ENCODE assay signal across 27 mouse cellular contexts in genomic region chr15:82073490-82073889, GRCm38 (mm10). TPM values are rescaled to one million over a fixed set of nuclear protein-coding genes. Genes with fewer than 3 reads are reported as not detected.
DNase-seq lines count a peak whose midpoint lies in the region; ATAC-seq and TF ChIP-seq lines count a peak whose summit lies in the region.
"Had no signal": no experiment of that assay in that cellular context is flagged by ENCODE, and none has a peak within 500 bp of the region (broad histone marks: within the 10 kb centered on the region; RNA-seq: fewer than 3 reads in every experiment).

No protein-coding gene starts in this region.

- no peaks in the 10 kb centered on the region for H3K9me3 ChIP-seq in MEL (replicated peaks; ENCODE audit: insufficient read depth, low read length)
- H3K9me3 ChIP-seq: embryonic facial prominence, embryonic 10.5 days; embryonic facial prominence, embryonic 12.5 days had no signal

- TF ChIP-seq EP300 in MEL (IDR thresholded peaks at IDR 0.05; ENCODE audit: low read depth in 1 of 2, low read length in 2 of 2): peak; percentile 61 to 67

- ATAC-seq in megakaryocyte-erythroid progenitor cell, adult 5-6 weeks (replicated peaks; ENCODE audit: low FRiP score, low TSS enrichment, poor library complexity, severe bottlenecking): 0 out of 2 replicates have a peak, but pooled peaks have one; percentile 37
- ATAC-seq in granulocyte monocyte progenitor cell, adult 5-6 weeks (replicated peaks; ENCODE audit: poor library complexity, severe bottlenecking): no peak
- ATAC-seq: forebrain, embryonic 13.5 days; forebrain, embryonic 16.5 days had no signal

- H3K27ac ChIP-seq in liver, adult 2 months (replicated peaks; ENCODE audit: insufficient read depth, low read depth, low read length): no peak overlapping the region
- H3K27ac ChIP-seq in MEL (ENCODE audit: control insufficient read depth, low read depth, low read length): no peak overlapping the region
- H3K27ac ChIP-seq: embryonic facial prominence, embryonic 10.5 days; embryonic facial prominence, embryonic 12.5 days; forebrain, embryonic 13.5 days had no signal

- peaks cover 10% of the 10 kb centered on the region for H3K27me3 ChIP-seq in liver, adult 2 months (ENCODE audit: control insufficient read depth, insufficient read depth, low read length)
- H3K27me3 ChIP-seq in MEL (ENCODE audit: control insufficient read depth in 1 of 2, insufficient read depth in 2 of 2, low read length in 2 of 2): peaks cover 6 to 8% of the 10 kb centered on the region in 2 experiments; a peak in 3 of 4 replicates

- H3K4me3 ChIP-seq in liver, adult 2 months (ENCODE audit: insufficient read depth, low read depth, low read length): no peak overlapping the region
- no peak overlapping the region for H3K4me3 ChIP-seq in MEL (ENCODE audit: control insufficient read depth in 1 of 2, insufficient read depth in 1 of 2, low read depth in 2 of 2, low read length in 2 of 2)
- H3K4me3 ChIP-seq: embryonic facial prominence, embryonic 10.5 days; embryonic facial prominence, embryonic 12.5 days; forebrain, embryonic 13.5 days had no signal

- no peaks in the 10 kb centered on the region for H3K4me1 ChIP-seq in liver, adult 2 months (ENCODE audit: control insufficient read depth, insufficient read depth, low read length)
- no peaks in the 10 kb centered on the region for H3K4me1 ChIP-seq in MEL (ENCODE audit: control insufficient read depth in 1 of 2, insufficient read depth in 2 of 2, low read length in 2 of 2)
- H3K4me1 ChIP-seq: embryonic facial prominence, embryonic 12.5 days had no signal

- H3K36me3 ChIP-seq in liver, adult 2 months (ENCODE audit: control insufficient read depth, insufficient read depth, low read length): no peaks in the 10 kb centered on the region
- H3K36me3 ChIP-seq in MEL (ENCODE audit: control insufficient read depth in 1 of 2, insufficient read depth in 2 of 2, low read length in 2 of 2): no peaks in the 10 kb centered on the region
- H3K36me3 ChIP-seq: embryonic facial prominence, embryonic 10.5 days; embryonic facial prominence, embryonic 12.5 days had no signal

- WGBS in liver, adult 2 months: 55% methylated on average over 7 of the region's 7 CpGs

- TF ChIP-seq POLR2A in liver, adult 2 months (IDR thresholded peaks at IDR 0.05; ENCODE audit: extremely low read depth, insufficient read depth, low read length): no peak
- no peak for TF ChIP-seq POLR2A in MEL (IDR thresholded peaks at IDR 0.05; ENCODE audit: control insufficient read depth in 1 of 2, insufficient read depth in 1 of 2, low read depth in 1 of 2, low read length in 2 of 2, poor library complexity in 1 of 2)

- no peaks in the 10 kb centered on the region for H3K79me2 ChIP-seq in liver, adult 2 months (ENCODE audit: control insufficient read depth, insufficient read depth, low read length)
- no peaks in the 10 kb centered on the region for H3K79me2 ChIP-seq in MEL (ENCODE audit: control insufficient read depth, insufficient read depth, low read length, poor library complexity)

- no peak overlapping the region for H3K9ac ChIP-seq in liver, adult 2 months (ENCODE audit: low read depth, low read length)
- no peak overlapping the region for H3K9ac ChIP-seq in MEL (ENCODE audit: control insufficient read depth, low read depth, low read length, poor library complexity, severe bottlenecking)
- H3K9ac ChIP-seq: embryonic facial prominence, embryonic 12.5 days; forebrain, embryonic 13.5 days had no signal

- DNase-seq in liver, adult 2 months (ENCODE audit: extremely low read depth, low read depth, low spot score): peak; percentile 2
- no peak for DNase-seq in liver
- peak; percentile 71 for DNase-seq in MEL (ENCODE audit: low read depth, low spot score)
- peak; percentile 27 for DNase-seq in MEL-GATA-1-ER (ENCODE audit: extremely low read depth, low read depth)
- DNase-seq in right cerebral cortex, postnatal 10 days (ENCODE audit: low spot score in 2 of 2): no peak
- DNase-seq: adrenal gland, adult 2 months; adrenal gland, postnatal 10 days; adrenal gland, postnatal 25 days; cerebellum, adult 11 months; cerebellum, adult 18-20 months; cerebellum, adult 8-10 months; cerebellum, adult 9-11 months; cerebellum, postnatal 14 days; cerebellum, postnatal 36 days; embryo, embryonic 11 days had no signal

- no peak for TF ChIP-seq CTCF in liver, adult 2 months (IDR thresholded peaks at IDR 0.05; ENCODE audit: low read depth, low read length)
- TF ChIP-seq CTCF in MEL (IDR thresholded peaks at IDR 0.05 in 2 of 3, conservative IDR thresholded peaks at IDR 0.05 in 1 of 3; ENCODE audit: control insufficient read depth in 1 of 3, insufficient read depth in 1 of 3, low read depth in 2 of 3, low read length in 3 of 3, poor library complexity in 1 of 3, severe bottlenecking in 1 of 3): no peak

- no peak for TF ChIP-seq RAD21 in MEL (IDR thresholded peaks at IDR 0.05; ENCODE audit: low read depth, low read length)

TF ChIP-seq in MEL, 35 proteins besides CTCF, POLR2A, EP300 and RAD21:
- TF ChIP-seq MYC (IDR thresholded peaks at IDR 0.05; ENCODE audit: low read depth, low read length) (no peak), RCOR1 (IDR thresholded peaks at IDR 0.05; ENCODE audit: low read depth, low read length) (peak; percentile 93), TCF12 (IDR thresholded peaks at IDR 0.05; ENCODE audit: low read depth, low read length) (peak; percentile 85), ETS1 (IDR thresholded peaks at IDR 0.05; ENCODE audit: low read depth, low read length) (peak; percentile 28; the same call in 1 of the 2 replicates), GATA1 (IDR thresholded peaks at IDR 0.05; ENCODE audit: low read depth, low read length) (peak; percentile 84), TBP (IDR thresholded peaks at IDR 0.05; ENCODE audit: low read depth, low read length) (peak; percentile 38; the same call in 1 of the 2 replicates), ELF1 (IDR thresholded peaks at IDR 0.05; ENCODE audit: low read depth, low read length) (no peak), TAL1 (IDR thresholded peaks at IDR 0.05; ENCODE audit: low read length) (peak; percentile 33; the same call in 1 of the 2 replicates)

RNA-seq across cellular contexts. Expression of gene Mei1, which starts 3.7 kb away (rescaled TPM):
- total RNA-seq in liver, adult 2 months (2014; rRNA removed): not detected in 2 replicates
- not detected in 2 replicates for polyA plus RNA-seq in liver, adult 2 months (2012; rRNA removed)
- not detected in 2 replicates for total RNA-seq in MEL (2012; rRNA removed)
- not detected for polyA plus RNA-seq in MEL (2012; ENCODE audit: insufficient read depth in 1 of 2, insufficient read length in 2 of 2, low read depth in 1 of 2, low replicate concordance in 2 of 2, missing spikeins in 1 of 2)
- total RNA-seq in megakaryocyte-erythroid progenitor cell, adult 5-6 weeks (2014; fragmentation: Nextera tagmentation): not detected in 2 replicates
- not detected in 2 replicates for total RNA-seq in megakaryocyte-erythroid progenitor cell, adult 5-6 weeks (2017)
- not detected in 2 replicates for total RNA-seq in granulocyte monocyte progenitor cell, adult 5-6 weeks (2014; fragmentation: Nextera tagmentation)
- not detected in 2 replicates for total RNA-seq in granulocyte monocyte progenitor cell, adult 5-6 weeks (2017)
- total RNA-seq: common myeloid progenitor, adult 5-6 weeks had no signal
- polyA plus RNA-seq: adrenal gland, adult 2 months; C2C12; embryonic facial prominence, embryonic 14.5 days; forebrain, embryonic 11.5 days; forebrain, embryonic 16.5 days had no signal

RNA-seq across cellular contexts. Expression of gene 4930407I10Rik, which starts 14.5 kb away (rescaled TPM):
- total RNA-seq in liver, adult 2 months (2014; rRNA removed): not detected in 2 replicates
- not detected in 2 replicates for polyA plus RNA-seq in liver, adult 2 months (2012; rRNA removed)
- not detected in 2 replicates for total RNA-seq in MEL (2012; rRNA removed)
- not detected for polyA plus RNA-seq in MEL (2012; ENCODE audit: insufficient read depth in 1 of 2, insufficient read length in 2 of 2, low read depth in 1 of 2, low replicate concordance in 2 of 2, missing spikeins in 1 of 2)
- total RNA-seq in megakaryocyte-erythroid progenitor cell, adult 5-6 weeks (2014; fragmentation: Nextera tagmentation): not detected in 2 replicates
- not detected in 2 replicates for total RNA-seq in megakaryocyte-erythroid progenitor cell, adult 5-6 weeks (2017)
- not detected in 2 replicates for total RNA-seq in granulocyte monocyte progenitor cell, adult 5-6 weeks (2014; fragmentation: Nextera tagmentation)
- total RNA-seq in granulocyte monocyte progenitor cell, adult 5-6 weeks (2017): not detected in 2 replicates
- total RNA-seq: adrenal gland, adult 2 months; adrenal gland, postnatal 10 days; adrenal gland, postnatal 25 days; adrenal gland, postnatal 4 days; common myeloid progenitor, adult 5-6 weeks; ES-E14 had no signal
- polyA plus RNA-seq: adrenal gland, adult 2 months; C2C12; embryonic facial prominence, embryonic 10.5 days; embryonic facial prominence, embryonic 14.5 days; forebrain, embryonic 11.5 days; forebrain, embryonic 13.5 days; forebrain, embryonic 16.5 days had no signal

RNA-seq across cellular contexts. Expression of gene Snu13, which starts 26.1 kb away (rescaled TPM):
- 23.3 and 26.2 TPM in 2 replicates for total RNA-seq in liver, adult 2 months (2014; rRNA removed)
- 23.1 and 25.4 TPM in 2 replicates for polyA plus RNA-seq in liver, adult 2 months (2012; rRNA removed)
- 262 and 297 TPM in 2 replicates for total RNA-seq in MEL (2012; rRNA removed)
- 100 to 1,000 TPM; 196 to 375 TPM for polyA plus RNA-seq in MEL (2012; ENCODE audit: insufficient read depth in 1 of 2, insufficient read length in 2 of 2, low read depth in 1 of 2, low replicate concordance in 2 of 2, missing spikeins in 1 of 2)
- total RNA-seq in megakaryocyte-erythroid progenitor cell, adult 5-6 weeks (2014; fragmentation: Nextera tagmentation): 295 and 336 TPM in 2 replicates
- 286 and 307 TPM in 2 replicates for total RNA-seq in megakaryocyte-erythroid progenitor cell, adult 5-6 weeks (2017)
- total RNA-seq in granulocyte monocyte progenitor cell, adult 5-6 weeks (2014; fragmentation: Nextera tagmentation): 254 and 268 TPM in 2 replicates
- 183 and 209 TPM in 2 replicates for total RNA-seq in granulocyte monocyte progenitor cell, adult 5-6 weeks (2017)

RNA-seq across cellular contexts. Expression of gene Desi1, which starts 39.8 kb away (rescaled TPM):
- 6.6 and 10.1 TPM in 2 replicates for total RNA-seq in liver, adult 2 months (2014; rRNA removed)
- 28.7 and 31.1 TPM in 2 replicates for polyA plus RNA-seq in liver, adult 2 months (2012; rRNA removed)
- 22.6 and 26.3 TPM in 2 replicates for total RNA-seq in MEL (2012; rRNA removed)
- polyA plus RNA-seq in MEL (2012; ENCODE audit: insufficient read depth in 1 of 2, insufficient read length in 2 of 2, low read depth in 1 of 2, low replicate concordance in 2 of 2, missing spikeins in 1 of 2): 100 to 1,000 TPM in 1 of 2 experiments, not detected in 1; 116 TPM
- 48.8 and 51.6 TPM in 2 replicates for total RNA-seq in megakaryocyte-erythroid progenitor cell, adult 5-6 weeks (2014; fragmentation: Nextera tagmentation)
- 8.0 and 22.3 TPM in 2 replicates for total RNA-seq in megakaryocyte-erythroid progenitor cell, adult 5-6 weeks (2017)
- total RNA-seq in granulocyte monocyte progenitor cell, adult 5-6 weeks (2014; fragmentation: Nextera tagmentation): 26.3 and 34.9 TPM in 2 replicates
- 6.0 and 8.3 TPM in 2 replicates for total RNA-seq in granulocyte monocyte progenitor cell, adult 5-6 weeks (2017)

RNA-seq across cellular contexts. Expression of gene Ccdc134, which starts 54.2 kb away (rescaled TPM):
- 1.3 and 1.8 TPM in 2 replicates for total RNA-seq in liver, adult 2 months (2014; rRNA removed)
- polyA plus RNA-seq in liver, adult 2 months (2012; rRNA removed): 5.2 and 8.2 TPM in 2 replicates
- 11.8 and 19.7 TPM in 2 replicates for total RNA-seq in MEL (2012; rRNA removed)
- 10 to 100 TPM in 1 of 2 experiments, not detected in 1; 17.5 TPM for polyA plus RNA-seq in MEL (2012; ENCODE audit: insufficient read depth in 1 of 2, insufficient read length in 2 of 2, low read depth in 1 of 2, low replicate concordance in 2 of 2, missing spikeins in 1 of 2)
- total RNA-seq in megakaryocyte-erythroid progenitor cell, adult 5-6 weeks (2014; fragmentation: Nextera tagmentation): 14.3 and 17.4 TPM in 2 replicates
- total RNA-seq in megakaryocyte-erythroid progenitor cell, adult 5-6 weeks (2017): 11.8 and 17.4 TPM in 2 replicates
- 11.0 and 26.5 TPM in 2 replicates for total RNA-seq in granulocyte monocyte progenitor cell, adult 5-6 weeks (2014; fragmentation: Nextera tagmentation)
- total RNA-seq in granulocyte monocyte progenitor cell, adult 5-6 weeks (2017): 13.1 and 17.2 TPM in 2 replicates

Comparison
In these comparisons a context has a peak if more than half of its experiments do, and no peak if none do; other contexts are left out.
1. DNase-seq: peak in liver, adult 2 months (single experiment), MEL (single experiment) and MEL-GATA-1-ER (single experiment); none in liver (single experiment) and right cerebral cortex, postnatal 10 days (0 of 2).